Mouse (Mus musculus): ENCODE results near the gene Fam162a.
A peak's percentile ranks its signal among the peaks of the same experiment; 100 is the strongest.
"Not testable (repeated sequence)": the region's sequence is repeated elsewhere in the genome, so short reads cannot be mapped to it uniquely, and the experiment has no call there.

The Fam162a gene

DNA sequence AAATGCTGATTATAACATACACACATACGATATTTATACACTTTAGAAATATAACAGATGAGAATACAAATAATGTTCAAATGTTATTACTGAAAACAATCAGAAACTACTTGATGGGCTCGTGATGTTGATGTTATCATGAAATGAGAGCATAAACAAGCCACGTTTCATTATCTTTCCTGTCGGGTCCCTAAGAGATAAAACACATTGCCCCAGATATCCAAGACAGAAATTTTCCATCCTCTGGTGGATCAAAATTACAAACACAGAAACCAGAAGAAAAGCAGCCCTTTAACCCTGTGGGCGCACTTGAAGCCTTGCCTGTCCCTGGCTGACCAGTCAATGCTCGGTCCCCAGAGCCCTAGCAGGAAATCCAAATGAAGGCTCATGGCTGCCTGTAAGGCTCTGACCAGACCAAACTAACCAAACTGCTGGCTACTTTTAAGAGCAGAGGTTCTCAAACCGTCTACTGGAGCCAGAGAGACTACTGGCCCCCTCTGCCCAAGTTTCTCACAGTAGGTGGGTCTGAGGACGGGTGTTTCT is 13.4 kb downstream of the Fam162a start:
- DNase-seq = no peak

DNA sequence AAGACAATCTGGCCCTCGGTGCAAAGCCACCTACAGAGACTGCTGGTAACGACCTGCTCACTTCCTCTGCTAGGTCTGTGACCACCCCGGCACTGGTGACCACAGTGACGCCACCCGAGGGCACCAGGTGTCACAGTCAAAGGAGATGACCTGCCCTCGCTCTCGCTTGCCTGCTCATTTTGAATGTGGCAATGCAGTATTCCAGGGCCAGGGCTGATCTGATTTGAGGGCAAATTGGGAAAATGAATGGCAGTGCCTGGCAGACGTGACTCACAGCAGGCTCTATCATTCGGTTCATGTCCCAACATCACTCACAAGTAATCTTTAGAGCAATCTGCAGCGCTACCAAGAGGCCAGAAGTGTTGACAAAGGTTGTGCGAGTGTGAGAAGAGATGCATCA is 15.0 kb downstream of the Fam162a start:
- DNase-seq = no peak

DNA sequence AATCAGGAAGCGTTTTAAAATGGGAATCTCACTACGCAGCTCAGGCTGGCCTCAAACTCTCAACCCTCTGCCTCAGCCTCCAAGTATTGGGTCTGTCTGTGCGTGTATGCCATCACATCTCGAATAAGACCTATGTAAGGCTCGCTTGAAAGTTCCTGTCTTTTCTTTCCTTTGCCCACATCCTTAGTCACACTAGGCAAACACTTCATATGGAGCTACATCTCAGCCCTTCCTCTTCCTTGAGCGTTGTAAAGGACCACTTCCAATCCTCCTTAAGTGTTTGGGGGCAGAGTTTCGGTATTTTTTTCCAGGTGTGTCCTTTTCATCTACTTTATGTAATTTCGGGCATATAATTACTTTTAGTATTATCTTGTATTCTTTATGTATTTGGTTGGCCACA is 16.5 kb downstream of the Fam162a start:
- no peak for DNase-seq

DNA sequence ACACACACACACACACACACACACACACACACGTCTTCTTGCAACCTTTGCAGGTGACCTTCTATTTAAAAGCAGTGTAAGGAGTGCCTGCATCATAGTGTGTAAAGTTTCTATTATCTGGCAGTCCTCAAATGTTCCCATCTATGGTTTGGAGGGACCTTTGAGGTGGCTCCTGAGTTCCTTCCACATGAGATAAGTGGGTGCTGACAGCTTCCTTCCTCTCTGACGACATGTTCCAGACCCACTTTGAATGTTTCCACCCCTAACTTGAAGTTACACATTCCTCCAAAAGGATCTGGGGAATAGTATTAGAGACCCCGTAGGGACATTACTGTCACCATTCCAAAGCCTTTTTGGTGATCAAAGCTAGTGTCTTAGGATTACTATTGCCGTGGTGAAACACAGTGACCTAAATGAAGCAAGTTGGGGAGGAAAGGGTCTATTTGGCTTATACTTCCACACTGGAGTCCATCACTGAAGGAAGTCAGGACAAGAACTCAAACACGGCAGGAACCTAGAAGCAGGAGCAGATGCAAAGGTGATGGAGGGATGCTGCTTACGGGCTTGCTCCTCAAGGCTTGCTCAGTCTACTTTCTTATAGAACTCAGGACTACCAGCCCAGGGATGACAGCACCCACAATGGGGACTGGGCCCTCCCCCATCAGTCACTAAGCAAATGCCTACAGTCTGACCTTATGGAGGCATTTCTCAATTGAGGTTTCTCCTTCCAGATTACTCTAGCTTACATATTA is 17.7 kb downstream of the Fam162a start:
- no peak for DNase-seq

DNA sequence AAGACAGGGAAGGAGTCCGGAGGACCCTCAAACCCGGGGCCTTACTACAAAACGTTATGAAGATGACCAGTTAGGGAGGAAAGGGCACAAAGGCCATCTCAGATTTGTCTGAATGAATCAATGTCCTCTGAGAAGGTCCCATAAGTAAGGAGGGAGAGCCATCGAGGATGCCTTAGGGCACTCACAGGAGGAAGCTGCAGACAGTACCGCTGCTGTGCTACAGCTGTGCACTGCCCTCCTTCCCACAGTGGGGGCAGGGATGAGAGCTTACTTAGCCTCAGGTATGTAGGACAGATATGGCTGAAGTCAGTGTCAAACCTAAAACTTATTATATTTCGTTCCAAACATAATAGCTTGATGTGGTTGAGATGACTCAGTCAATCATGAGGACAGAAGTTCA is 19.9 kb downstream of the Fam162a start:
- DNase-seq = no peak

DNA sequence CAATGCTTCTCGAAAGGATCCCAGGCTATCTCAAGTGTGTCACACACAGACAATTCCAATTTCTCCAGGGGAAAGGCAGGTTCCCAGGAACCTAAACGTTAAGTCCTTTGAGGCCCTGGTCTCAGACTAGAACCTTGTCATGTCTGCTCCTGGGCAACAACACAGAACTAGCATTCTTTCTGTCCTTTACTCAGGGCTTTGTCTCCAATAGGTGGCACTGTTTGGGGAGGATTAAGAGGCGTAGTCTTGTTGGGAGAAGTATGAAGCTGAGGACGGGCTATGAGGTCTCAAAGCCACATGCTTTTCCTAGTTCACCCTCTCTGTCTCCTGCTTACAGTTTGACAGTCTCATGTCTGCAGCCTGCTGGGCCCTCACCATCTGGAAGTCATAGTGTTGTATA is 23.9 kb downstream of the Fam162a start:
- DNase-seq = no peak

DNA sequence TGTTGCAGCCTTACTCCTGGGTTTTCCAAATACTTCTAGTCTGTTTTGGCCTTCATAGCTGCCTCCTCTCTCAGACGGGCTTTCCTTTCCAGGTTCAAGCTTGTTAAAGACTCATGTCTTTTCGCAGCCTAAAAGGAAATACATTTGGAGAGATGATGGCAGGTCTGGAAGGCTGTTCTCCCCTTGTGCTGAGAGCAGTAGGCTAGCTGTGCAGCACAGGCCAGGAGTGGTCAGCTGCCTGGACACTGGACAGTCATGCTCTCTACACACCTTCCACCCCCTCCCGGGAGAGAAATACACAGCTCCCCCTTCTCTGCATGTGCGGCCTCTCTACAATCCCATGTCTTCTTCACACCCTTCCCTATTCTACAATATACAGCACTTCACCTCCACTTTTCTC is 27.4 kb downstream of the Fam162a start:
- no peak for DNase-seq

DNA sequence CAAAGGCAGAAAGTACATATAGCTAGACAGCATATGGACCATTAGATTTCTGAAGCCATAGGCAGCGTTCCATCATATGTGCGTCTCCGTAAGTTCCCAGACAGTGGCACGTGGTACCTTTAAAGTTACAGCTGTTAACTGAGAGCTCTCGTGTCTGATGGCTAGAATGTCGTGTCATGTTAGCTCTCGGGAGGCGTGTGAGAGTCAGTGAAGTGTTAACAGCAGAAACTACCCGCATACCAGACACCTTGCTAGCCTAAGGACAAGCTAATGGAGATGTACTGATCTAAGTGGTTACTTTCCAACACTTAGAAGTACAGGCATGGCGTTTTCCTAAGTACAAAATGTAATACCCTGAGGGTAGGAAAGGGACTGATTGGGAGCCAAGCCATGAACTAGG is 28.3 kb downstream of the Fam162a start:
- DNase-seq = no peak

DNA sequence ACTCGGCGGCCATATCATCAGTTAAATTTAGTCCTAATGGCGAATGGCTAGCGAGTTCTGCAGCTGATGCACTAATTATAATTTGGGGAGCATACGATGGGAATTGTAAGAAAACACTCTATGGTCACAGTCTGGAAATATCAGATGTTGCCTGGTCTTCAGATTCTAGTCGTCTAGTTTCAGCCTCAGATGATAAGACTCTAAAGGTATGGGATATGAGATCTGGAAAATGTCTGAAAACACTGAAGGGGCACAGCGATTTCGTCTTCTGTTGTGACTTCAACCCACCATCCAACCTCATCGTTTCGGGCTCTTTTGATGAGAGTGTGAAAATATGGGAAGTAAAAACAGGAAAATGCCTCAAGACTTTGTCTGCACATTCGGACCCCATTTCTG is 29.8 kb downstream of the Fam162a start:
- no peak for DNase-seq

DNA sequence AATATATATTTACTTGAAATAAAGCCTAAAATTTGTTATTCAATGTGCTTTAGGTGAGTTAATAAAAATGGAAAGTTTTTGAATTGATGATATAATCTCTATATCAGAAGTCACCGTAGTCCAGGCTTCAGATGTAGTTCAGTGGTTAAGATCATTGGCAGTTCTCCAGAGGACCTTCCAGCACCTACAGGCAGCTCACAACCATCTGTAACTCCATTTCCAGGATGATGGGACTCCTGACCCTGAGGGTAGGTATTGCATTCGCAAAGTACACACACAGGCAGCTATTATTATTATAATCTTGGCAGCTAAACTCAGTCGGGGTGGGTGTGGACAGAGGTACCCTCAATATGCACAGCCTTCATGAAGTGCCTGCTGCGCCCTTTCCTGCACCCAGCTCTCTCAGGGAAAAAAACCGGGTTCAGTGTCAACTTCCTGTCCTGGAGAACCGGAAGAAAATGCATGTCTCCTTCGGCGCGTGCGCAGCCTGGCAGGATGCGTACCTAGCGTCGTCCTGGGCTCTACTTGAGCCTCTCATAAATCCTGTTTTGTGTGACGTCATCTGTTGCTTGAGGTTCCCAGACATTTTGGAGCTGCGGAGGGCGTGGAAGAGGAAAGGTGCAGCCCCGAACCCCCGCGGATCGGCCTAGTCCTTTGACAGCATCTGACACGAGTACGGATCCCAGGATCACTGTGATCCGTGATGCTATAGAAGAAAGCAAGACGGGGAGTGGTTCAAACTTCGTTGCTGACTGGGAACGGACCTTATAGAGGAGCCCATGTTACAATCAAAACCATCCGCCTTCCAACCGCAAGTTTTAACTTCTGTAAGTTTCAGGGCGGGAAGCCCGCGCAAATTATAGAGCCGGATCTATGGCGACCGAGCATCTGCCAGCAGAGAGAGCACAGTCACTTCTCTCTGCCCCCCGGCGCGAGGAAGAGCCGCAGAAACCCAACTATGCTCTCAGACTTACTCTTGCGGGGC is 30.5 kb downstream of the Fam162a start, which contains the start of gene Wdr5b:
Gene Wdr5b (plus strand): TSS at position 551 of the 985 bp plus-strand sequence.
- peak; percentile 98 for DNase-seq

DNA sequence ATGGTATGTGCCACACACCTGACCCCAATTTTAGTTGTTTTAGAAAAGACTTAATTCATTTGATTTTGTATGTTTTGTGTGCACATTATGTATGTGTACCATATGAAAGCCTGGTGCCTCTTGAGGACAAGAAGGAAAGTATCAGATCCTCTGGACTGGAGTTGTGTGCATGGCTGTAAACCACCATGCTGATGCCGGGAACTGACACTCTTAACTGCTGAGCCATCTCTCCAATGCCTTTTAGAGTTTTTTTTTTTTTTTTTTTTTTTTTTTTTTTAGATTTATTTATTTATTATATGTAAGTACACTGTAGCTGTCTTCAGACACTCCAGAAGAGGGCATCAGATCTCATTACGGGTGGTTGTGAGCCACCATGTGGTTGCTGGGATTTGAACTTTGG is 43.3 kb downstream of the Fam162a start:
- DNase-seq = not testable (repeated sequence)

DNA sequence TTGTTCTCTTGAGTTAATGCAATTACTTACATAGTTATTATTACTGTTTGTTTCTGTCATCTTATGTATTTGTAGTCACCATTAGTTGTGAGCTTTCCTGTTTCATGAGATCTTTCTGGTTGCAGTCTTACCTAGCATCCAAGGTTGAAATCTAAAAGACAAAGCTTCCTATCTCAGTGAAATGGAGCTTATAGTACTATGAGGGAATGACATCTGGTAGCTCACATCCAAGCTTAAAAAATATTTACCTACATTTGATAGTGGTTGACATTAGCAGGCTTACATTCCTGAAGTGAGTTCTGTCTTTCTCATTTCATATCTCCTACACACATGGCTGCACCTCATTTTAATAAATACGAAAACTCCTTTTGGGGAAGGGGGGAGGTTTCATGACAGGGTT is 55.1 kb downstream of the Fam162a start:
- DNase-seq = no peak

DNA sequence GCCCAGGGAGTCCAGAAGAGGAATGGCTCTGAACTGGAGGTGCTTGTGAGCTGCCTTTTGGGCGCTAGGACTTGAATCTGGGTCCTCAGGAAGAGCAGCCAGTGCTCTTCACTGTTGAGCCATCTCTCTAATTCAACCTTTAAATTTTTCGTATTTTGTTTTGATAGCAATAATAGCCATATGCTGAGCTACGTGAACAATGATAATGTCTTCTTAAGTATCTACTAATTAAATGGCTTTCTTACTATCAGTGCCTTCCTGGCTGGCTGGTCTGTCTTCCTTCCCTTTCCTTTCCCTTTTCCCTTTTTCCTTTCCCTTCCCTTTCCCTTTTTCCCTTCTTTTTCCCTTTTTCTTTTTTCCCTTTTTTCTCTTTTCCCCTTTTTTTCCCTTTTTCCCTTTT is 63.0 kb downstream of the Fam162a start:
- DNase-seq = no peak

DNA sequence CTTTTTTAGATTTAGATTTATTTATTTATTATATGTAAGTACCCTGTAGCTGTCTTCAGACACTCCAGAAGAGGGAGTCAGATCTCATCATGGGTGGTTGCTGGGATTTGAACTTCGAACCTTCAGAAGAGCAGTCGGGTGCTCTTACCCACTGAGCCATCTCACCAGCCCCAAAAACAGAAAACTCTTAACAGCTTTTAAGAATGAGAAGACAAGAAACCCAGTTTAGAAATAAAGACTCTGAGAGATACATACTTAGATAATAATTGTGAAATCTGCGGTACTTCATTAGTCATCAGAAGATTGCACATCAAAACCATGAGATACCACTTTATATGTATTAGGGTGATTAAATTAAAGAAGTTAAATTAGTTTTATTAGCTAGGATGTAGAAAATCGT is 72.5 kb downstream of the Fam162a start:
- not testable (repeated sequence) for DNase-seq

Data from cerebellum, adult 11-12 months (tissue).